Mouse (Mus musculus) gonadal fat pad, adult 2 months (tissue): ENCODE measurements around the gene Fam71f2. TPM values are rescaled to one million over a fixed set of nuclear protein-coding genes. Genes with fewer than 3 reads are reported as not detected.

Source experiments
- DNase-seq: peaks from one replicate; pipeline ENCODE4 v3.0.0-alpha.2; 2012; ENCODE audit warnings: low read depth
- polyA plus RNA-seq: library from polyadenylated mRNA; depleted of rRNA; stranded (reverse); fragments of >200 nt; gene quantifications from 2 replicates; pipeline ENCODE4 v1.2.3, GENCODE M21; 2012; rRNA removed

The Fam71f2 gene
- polyA plus RNA-seq: 12.4 and 14.0 TPM in 2 replicates

GRCm38 (mm10) chr6:29279293-29279692 is at the start of gene Fam71f2:
Gene Fam71f2 (plus strand): TSS chr6:29279593.
- no peak for DNase-seq

DNA sequence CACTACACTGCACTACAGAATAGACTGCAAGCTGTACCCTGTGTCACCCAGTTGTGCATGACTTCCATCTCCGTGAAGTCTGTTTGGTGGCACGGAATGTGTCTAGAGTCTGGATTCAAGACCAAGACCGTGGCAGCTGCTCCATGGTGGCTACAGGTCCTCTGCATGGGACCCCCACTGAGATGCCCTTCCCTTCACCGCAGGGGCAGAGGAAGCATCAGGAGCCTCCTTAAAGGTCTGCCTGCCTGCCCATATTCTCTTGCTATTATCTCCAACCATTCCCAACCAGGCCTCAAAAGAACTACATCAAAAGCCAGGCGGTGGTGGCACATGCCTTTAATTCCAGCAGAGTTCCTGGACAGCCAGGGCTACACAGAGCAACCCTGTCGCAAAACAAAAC is 49.0 kb upstream of the Fam71f2 start:
- DNase-seq: no peak

DNA sequence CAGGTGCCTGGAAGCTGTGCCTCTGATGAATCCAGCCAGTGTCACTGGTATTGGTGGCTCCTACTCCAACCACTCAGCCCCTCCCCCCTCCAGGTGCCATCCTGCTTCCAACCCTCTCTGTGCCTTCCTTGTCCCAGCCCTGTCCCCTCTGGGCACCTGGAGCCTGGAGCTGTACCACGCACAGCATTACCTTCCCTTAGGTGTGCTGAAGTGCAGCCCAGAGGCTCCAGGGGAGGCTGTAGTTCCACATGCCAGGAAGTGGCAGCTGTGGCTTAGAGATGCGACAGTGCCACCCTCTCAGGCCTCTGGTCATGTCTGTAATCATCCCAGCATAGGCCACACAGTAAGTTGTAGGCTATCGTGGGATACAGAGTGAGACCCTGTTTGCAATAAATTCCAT is 47.6 kb upstream of the Fam71f2 start:
- DNase-seq: no peak

- DNase-seq: no peak
Observed at GRCm38 (mm10) chr6:29232321-29232720, 47.1 kb upstream of the Fam71f2 start.

DNA sequence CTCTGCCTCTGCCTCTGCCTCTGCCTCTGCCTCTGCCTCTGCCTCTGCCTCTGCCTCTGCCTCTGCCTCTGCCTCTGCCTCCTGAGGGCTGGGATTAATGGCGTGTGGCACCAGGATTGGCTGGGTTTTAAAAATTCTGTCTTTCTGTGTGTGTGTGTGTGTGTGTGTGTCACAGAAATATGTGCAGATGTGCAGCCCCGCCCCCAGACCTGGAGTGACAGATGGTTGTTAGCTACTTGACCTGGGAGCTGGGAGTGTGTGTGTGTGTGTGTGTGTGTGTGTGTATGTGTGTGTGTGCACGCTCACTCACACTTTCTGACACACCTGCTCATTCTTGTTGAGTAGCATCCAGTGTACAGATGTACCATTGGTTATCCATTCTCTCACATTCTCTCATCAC is 45.7 kb upstream of the Fam71f2 start:
- no peak for DNase-seq

DNA sequence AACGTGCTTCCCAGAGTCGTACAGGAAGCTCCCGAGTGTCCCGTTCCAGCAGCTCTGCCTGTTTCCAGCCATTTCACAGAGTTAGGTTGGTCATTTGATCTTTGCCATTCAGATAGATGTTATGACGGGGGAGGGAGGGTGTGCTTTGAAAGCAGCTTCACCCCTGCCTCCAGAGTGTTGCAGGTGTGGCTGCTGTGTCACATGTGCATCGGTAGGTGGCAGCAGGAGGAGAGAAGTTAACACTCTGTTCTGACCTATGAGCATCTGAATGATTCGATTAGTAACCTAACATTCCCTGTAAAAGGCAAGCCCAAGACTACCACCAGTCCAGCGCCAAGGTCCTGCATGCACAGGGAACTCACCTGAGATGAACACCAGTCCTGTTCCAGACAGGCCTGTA is 45.1 kb upstream of the Fam71f2 start:
- no peak for DNase-seq

GRCm38 (mm10) chr6:29240806-29241205 is 38.6 kb upstream of the Fam71f2 start:
- DNase-seq: no peak

DNA sequence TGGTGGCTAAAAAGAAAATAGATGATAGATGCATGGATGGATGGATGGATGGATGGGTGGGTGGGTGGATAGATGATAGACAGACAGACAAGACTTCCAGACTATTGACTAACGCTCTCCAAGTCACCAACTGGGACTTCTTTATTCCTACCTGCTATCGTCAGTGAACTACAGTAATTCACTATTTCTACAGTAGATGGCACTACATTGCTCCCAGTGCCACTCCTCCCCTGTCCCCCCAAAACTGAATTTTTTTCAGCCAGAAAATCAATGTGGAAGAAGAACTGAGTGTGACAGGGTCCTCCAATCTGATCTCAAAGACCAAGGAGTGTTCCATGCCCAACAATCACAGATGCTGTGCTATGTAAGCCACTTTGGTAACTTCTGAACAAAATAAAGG is 37.7 kb upstream of the Fam71f2 start:
- no peak for DNase-seq

DNA sequence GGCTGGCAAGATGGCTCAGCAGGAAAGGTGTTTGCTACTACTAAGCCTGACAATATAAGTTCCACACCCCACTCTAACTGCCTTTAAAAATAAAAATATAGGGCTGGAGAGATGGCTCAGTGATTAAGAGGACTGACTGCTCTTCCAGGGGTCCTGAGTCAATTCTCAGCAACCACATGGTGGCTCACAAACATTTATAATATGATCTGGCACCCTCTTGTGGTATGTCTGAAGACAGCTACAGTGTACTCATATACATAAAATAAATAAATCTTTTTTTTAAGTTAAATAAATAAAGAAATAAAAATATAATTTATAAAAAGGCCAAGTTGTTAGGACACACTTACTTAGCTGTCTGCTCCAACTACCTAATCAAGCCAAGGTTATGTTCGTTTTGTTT is 37.1 kb upstream of the Fam71f2 start:
- no peak for DNase-seq

DNA sequence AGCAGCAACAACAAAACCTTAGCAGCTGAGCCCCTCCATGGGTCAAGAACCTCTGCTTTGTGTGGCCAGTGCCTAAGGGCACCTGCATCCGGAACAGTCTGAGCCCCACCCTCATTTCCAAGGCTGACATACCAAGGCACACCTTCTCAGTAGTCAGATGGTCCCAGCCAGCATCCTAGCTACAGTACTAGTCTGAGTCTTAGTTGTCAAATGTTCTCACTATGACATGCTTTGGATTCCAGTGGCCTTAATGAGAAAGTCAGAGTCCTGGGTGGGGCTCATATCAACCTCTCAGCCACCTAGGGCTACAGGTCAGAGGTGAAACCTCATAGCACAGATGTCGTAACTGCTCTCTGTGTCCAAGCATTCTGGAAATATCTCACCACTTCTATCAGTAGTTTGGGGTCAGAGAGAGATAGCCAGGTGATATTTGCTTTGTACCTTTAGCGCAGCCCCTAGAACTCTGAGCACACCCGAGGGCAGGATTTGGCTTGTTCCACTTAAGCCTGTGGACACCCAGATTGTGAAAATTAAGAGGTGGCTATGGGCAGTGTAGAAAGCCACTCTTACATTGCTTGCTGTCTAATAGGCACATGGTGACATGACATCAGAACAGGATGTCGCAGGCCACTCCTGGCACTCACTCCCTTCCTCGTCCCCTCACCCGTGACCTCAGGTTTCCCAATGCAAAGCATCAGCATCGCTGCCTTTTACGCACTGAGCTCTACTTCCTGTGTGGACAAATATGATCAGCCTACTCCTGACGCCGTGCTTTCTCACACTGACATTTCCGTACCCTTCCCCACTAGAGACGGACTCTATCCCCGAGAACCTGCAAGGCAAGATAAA is 33.9 kb upstream of the Fam71f2 start:
- no peak for DNase-seq

DNA sequence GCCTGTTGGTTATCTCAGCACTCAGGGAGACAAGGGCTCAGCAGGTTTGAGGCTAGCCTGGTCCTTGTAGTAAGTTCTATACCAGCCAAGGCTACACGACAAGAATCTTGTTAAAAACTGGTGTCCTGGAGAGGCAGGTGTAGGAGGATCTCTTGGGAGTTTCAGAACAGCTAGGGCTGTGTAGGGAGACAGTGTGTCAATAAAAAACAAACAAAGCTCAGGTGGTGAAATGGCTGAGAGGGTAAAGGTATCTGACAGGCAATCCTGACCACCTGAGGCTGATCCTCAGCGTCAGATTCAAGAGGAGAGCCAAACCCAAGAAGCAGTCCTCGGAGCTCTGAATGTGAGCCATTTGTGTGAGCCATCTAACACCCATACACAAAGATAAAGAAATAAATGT is 33.2 kb upstream of the Fam71f2 start:
- DNase-seq: no peak

DNA sequence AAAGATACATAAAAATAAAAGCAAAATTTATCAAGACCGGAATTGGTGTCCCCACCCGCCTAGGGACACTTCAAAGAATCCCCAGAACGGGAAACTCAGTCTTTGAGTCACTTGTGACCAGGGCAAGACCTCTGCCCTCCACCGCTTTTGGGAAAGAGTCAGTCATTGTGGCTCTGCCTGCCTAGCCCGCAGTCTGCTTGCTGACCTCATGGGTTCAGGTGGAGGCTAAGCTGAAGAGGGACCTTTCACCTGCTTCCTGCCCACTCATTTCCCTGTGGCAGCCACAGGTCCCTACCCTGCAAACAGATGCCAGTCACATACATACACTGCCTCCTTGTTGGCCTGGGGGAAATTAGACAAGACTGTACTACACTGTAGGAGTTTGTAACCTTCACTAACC is 32.8 kb upstream of the Fam71f2 start:
- no peak for DNase-seq

GRCm38 (mm10) chr6:29247072-29247471 is 32.3 kb upstream of the Fam71f2 start:
- DNase-seq: no peak

GRCm38 (mm10) chr6:29259418-29259817 is 20.0 kb upstream of the Fam71f2 start:
- DNase-seq: no peak

DNA sequence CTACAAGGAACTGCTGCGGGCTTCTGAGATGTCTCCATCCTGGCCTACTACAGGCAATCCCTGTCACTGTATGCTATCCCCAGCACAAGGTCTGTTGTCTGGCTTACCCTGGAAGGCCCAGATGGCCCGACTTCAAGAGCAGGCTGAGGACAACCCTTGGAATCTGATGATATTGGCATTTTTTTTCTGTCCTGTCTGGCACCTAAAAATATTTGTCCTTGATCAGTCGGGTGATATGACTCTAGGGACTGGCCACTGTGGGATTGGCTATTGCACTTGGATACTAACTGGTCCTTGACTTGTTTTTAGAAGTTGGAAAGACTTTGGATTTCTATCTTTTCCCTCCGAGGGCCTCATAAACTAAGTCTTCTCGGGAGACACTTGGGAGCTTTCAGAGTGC is 17.6 kb upstream of the Fam71f2 start:
- no peak for DNase-seq

DNA sequence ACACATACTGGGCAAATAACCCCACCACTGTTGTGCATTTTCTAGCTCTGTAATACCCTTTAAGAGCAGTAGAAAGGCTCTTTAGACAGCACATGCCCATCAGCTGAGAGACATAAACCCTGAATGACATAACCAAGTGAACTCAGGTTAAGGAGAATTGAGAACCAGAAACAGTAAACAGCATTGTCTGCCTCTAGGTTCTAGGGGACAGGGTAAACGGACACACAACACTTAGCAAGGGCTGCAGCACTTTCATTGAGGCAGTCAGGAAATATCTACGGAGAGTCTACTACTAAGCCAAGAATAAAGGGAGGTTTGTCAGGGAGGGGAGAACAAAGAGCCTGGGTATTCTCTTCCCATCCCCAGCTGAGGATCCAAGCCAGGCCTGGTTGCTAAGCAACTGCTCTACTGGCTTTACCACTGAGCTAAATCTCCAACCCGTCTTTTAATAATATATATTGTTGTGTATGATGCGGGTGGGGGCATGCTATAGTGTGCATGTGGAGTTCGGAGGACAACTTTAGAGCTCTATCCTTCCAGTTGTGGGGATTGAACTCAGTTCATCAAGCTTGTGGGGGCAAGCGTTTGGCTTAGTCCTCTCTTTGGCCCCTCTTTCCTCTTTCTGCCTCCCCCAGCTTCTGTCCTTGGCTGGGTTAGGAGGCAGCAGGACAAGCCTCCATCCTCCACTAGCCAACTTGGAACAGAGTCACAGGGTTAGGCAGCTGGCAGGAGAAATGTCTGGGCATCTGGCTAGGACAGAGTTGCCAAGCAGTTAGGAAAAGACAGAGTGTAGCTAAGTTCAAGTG is 15.5 kb upstream of the Fam71f2 start:
- no peak for DNase-seq

GRCm38 (mm10) chr6:29264456-29264781 is 15.0 kb upstream of the Fam71f2 start:
- DNase-seq: no peak

GRCm38 (mm10) chr6:29266936-29267335 is 12.5 kb upstream of the Fam71f2 start:
- no peak for DNase-seq

- DNase-seq: no peak
Observed at GRCm38 (mm10) chr6:29269006-29269668, 10.3 kb upstream of the Fam71f2 start.

DNA sequence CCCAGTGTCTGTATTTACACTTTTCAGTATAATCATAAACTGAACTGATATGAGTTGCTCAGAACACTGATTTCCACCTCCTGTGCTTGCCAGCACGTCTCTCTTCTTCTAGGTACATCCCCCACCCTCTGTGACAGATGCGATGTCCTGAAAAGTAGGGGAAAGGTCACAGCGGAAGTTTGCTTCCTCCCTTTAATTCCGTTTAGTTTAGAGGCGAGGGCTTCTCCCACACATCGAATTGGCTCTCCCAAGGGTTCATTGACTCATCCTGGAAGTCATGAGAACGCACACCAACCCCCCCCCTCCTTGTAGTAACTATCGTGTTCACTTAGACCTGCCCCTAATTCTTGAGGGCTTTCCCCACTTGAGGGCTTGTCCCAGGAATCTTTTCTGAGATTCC is 8.4 kb upstream of the Fam71f2 start:
- no peak for DNase-seq

GRCm38 (mm10) chr6:29272312-29273072 is 6.9 kb upstream of the Fam71f2 start, which contains the start of gene Hilpda:
Gene Hilpda (plus strand): TSS chr6:29272488.
- no peak for DNase-seq

GRCm38 (mm10) chr6:29276746-29277145 is 2.6 kb upstream of the Fam71f2 start:
- no peak for DNase-seq
